Mouse (Mus musculus) heart, embryonic 11.5 days (tissue): ENCODE data around the gene Suclg2. TPM values are rescaled to one million over a fixed set of nuclear protein-coding genes. Genes with fewer than 3 reads are reported as not detected.

Experiments used
- ATAC-seq: fragments of 200-750 bp; cut with Nextera tagmentation; replicated peaks from 2 replicates; pipeline ENCODE4 v1.8.0; 2017; ENCODE audit warnings: moderate library complexity; ENCODE audit not compliant: insufficient number of reproducible peaks, low FRiP score, low TSS enrichment
- H3K27ac ChIP-seq: fragments of 300-500 bp; sonication (generic); 2 replicates; pipeline ENCODE4 v1.5.1; 2014; ENCODE audit warnings: mild to moderate bottlenecking, low read depth, low read length
- H3K27me3 ChIP-seq: fragments of 300-500 bp; sonication (generic); 2 replicates; pipeline ENCODE4 v1.6.1; 2014; ENCODE audit warnings: mild to moderate bottlenecking, low read length, mixed read lengths; ENCODE audit not compliant: control insufficient read depth, insufficient read depth
- H3K36me3 ChIP-seq: fragments of 300-500 bp; sonication (generic); 2 replicates; pipeline ENCODE4 v1.6.1; 2014; ENCODE audit warnings: mild to moderate bottlenecking, low read length, moderate library complexity, mixed read lengths; ENCODE audit not compliant: control insufficient read depth, insufficient read depth
- H3K4me1 ChIP-seq: fragments of 300-500 bp; sonication (generic); 2 replicates; pipeline ENCODE4 v1.6.1; 2014; ENCODE audit warnings: low read length; ENCODE audit not compliant: control insufficient read depth, insufficient read depth
- H3K4me2 ChIP-seq: fragments of 300-500 bp; sonication (generic); 2 replicates; pipeline ENCODE4 v1.6.1; 2014; ENCODE audit warnings: mild to moderate bottlenecking, moderate library complexity
- H3K4me3 ChIP-seq: fragments of 300-500 bp; sonication (generic); 2 replicates; pipeline ENCODE4 v1.5.1; 2014; ENCODE audit warnings: low read depth, low read length
- H3K9ac ChIP-seq: fragments of 300-500 bp; sonication (generic); 2 replicates; pipeline ENCODE4 v1.6.1; 2014; ENCODE audit warnings: mild to moderate bottlenecking, low read depth, low read length, moderate library complexity
- H3K9me3 ChIP-seq: fragments of 300-500 bp; sonication (generic); replicated peaks from 2 replicates; pipeline ENCODE4 v1.6.1; 2016; ENCODE audit warnings: low read length; ENCODE audit not compliant: control insufficient read depth
- WGBS: fragments of 180-500 bp; shearing (Covaris S2); extraction: QIAGEN DNeasy Blood & Tissue Kit; methylation state at CpG from one replicate; pipeline ENCODE4 v1.1.7; 2014; ENCODE audit not compliant: insufficient replicate concordance; 5-methylcytosine and 5-hydroxymethylcytosine counted together
- polyA plus RNA-seq: library from polyadenylated mRNA; unstranded; fragments of >200 nt; fragmentation: Nextera tagmentation; extraction: Ambion mirVana; gene quantifications from 2 replicates; pipeline ENCODE4 v1.2.1, GENCODE M21; 2014

Suclg2 gene
- polyA plus RNA-seq, 1 experiment from 2014 or later: 90.5 TPM

- Histone ChIP-seq H3K9ac (no peak overlapping the region), H3K27ac (no peak overlapping the region), H3K4me1 (peaks cover 12% of the 10 kb centered on the region), H3K9me3 (no peaks in the 10 kb centered on the region), H3K27me3 (no peaks in the 10 kb centered on the region), H3K4me3 (no peak overlapping the region), H3K36me3 (no peaks in the 10 kb centered on the region), H3K4me2 (no peak overlapping the region)
- WGBS: 51% methylated on average over 4 of the region's 4 CpGs
- ATAC-seq: no peak
Measured at GRCm38 (mm10) chr6:95685242-95685641, 33.4 kb downstream of the Suclg2 start.

GRCm38 (mm10) chr6:95679718-95680117 is 38.9 kb downstream of the Suclg2 start:
- Histone ChIP-seq H3K27me3 (no peaks in the 10 kb centered on the region), H3K4me2 (no peak overlapping the region), H3K4me3 (no peak overlapping the region), H3K9me3 (no peaks in the 10 kb centered on the region), H3K27ac (peak overlapping the region; percentile 62; the same call in 1 of the 2 replicates), H3K9ac (no peak overlapping the region), H3K36me3 (no peaks in the 10 kb centered on the region), H3K4me1 (peaks cover 38% of the 10 kb centered on the region)
- 64% methylated on average over 3 of the region's 3 CpGs for WGBS
- no peak for ATAC-seq

- no peaks in the 10 kb centered on the region for H3K9me3 ChIP-seq
- no peaks in the 10 kb centered on the region for H3K27me3 ChIP-seq
- no peak overlapping the region for H3K27ac ChIP-seq
- no peak for ATAC-seq
- H3K36me3 ChIP-seq: no peaks in the 10 kb centered on the region
- 30% methylated on average over 3 of the region's 3 CpGs for WGBS
- H3K4me2 ChIP-seq: no peak overlapping the region
- no peak overlapping the region for H3K9ac ChIP-seq
- H3K4me1 ChIP-seq: peaks cover 42% of the 10 kb centered on the region
- no peak overlapping the region for H3K4me3 ChIP-seq
Measured at GRCm38 (mm10) chr6:95679261-95679660, 39.3 kb downstream of the Suclg2 start.

GRCm38 (mm10) chr6:95676951-95677350 is 41.6 kb downstream of the Suclg2 start:
- H3K4me1 ChIP-seq: peaks cover 34% of the 10 kb centered on the region
- no peaks in the 10 kb centered on the region for H3K9me3 ChIP-seq
- H3K27ac ChIP-seq: no peak overlapping the region
- no peak for ATAC-seq
- no peak overlapping the region for H3K4me3 ChIP-seq
- WGBS: 83% methylated on average over 2 of the region's 2 CpGs
- H3K9ac ChIP-seq: no peak overlapping the region
- no peaks in the 10 kb centered on the region for H3K27me3 ChIP-seq
- no peaks in the 10 kb centered on the region for H3K36me3 ChIP-seq
- H3K4me2 ChIP-seq: no peak overlapping the region

GRCm38 (mm10) chr6:95676439-95676838 is 42.2 kb downstream of the Suclg2 start:
- H3K9ac ChIP-seq: no peak overlapping the region
- H3K36me3 ChIP-seq: no peaks in the 10 kb centered on the region
- H3K4me1 ChIP-seq: peaks cover 34% of the 10 kb centered on the region
- 17% methylated on average over 4 of the region's 4 CpGs for WGBS
- H3K27ac ChIP-seq: no peak overlapping the region
- no peak overlapping the region for H3K4me3 ChIP-seq
- ATAC-seq: no peak
- no peak overlapping the region for H3K4me2 ChIP-seq
- no peaks in the 10 kb centered on the region for H3K27me3 ChIP-seq
- H3K9me3 ChIP-seq: no peaks in the 10 kb centered on the region

- H3K4me3 ChIP-seq: no peak overlapping the region
- no peak for ATAC-seq
- H3K4me1 ChIP-seq: peaks cover 32% of the 10 kb centered on the region
- no peak overlapping the region for H3K27ac ChIP-seq
- no peaks in the 10 kb centered on the region for H3K9me3 ChIP-seq
- 34% methylated on average over 6 of the region's 6 CpGs for WGBS
- H3K4me2 ChIP-seq: no peak overlapping the region
- H3K27me3 ChIP-seq: no peaks in the 10 kb centered on the region
- no peak overlapping the region for H3K9ac ChIP-seq
- H3K36me3 ChIP-seq: no peaks in the 10 kb centered on the region
Measured at GRCm38 (mm10) chr6:95675059-95675705, 43.4 kb downstream of the Suclg2 start.

GRCm38 (mm10) chr6:95674651-95675050 is 43.9 kb downstream of the Suclg2 start:
- no peak overlapping the region for H3K27ac ChIP-seq
- no peak for ATAC-seq
- no peak overlapping the region for H3K9ac ChIP-seq
- 50% methylated on average over 1 of the region's 1 CpGs for WGBS
- H3K36me3 ChIP-seq: no peaks in the 10 kb centered on the region
- H3K4me2 ChIP-seq: no peak overlapping the region
- no peaks in the 10 kb centered on the region for H3K27me3 ChIP-seq
- H3K9me3 ChIP-seq: no peaks in the 10 kb centered on the region
- H3K4me1 ChIP-seq: peaks cover 28% of the 10 kb centered on the region
- H3K4me3 ChIP-seq: no peak overlapping the region

- ATAC-seq: no peak
- Histone ChIP-seq H3K27ac (no peak overlapping the region), H3K36me3 (no peaks in the 10 kb centered on the region), H3K4me3 (no peak overlapping the region), H3K27me3 (no peaks in the 10 kb centered on the region), H3K4me2 (no peak overlapping the region), H3K4me1 (peaks cover under 1% of the 10 kb centered on the region), H3K9ac (no peak overlapping the region), H3K9me3 (no peaks in the 10 kb centered on the region)
- 58% methylated on average over 3 of the region's 3 CpGs for WGBS
Measured at GRCm38 (mm10) chr6:95669335-95669729, 49.3 kb downstream of the Suclg2 start.

- 86% methylated on average over 6 of the region's 6 CpGs for WGBS
- H3K36me3 ChIP-seq: no peaks in the 10 kb centered on the region
- no peak overlapping the region for H3K27ac ChIP-seq
- H3K4me3 ChIP-seq: no peak overlapping the region
- no peak overlapping the region for H3K9ac ChIP-seq
- H3K4me1 ChIP-seq: no peaks in the 10 kb centered on the region
- H3K27me3 ChIP-seq: no peaks in the 10 kb centered on the region
- no peak for ATAC-seq
- H3K4me2 ChIP-seq: no peak overlapping the region
- H3K9me3 ChIP-seq: no peaks in the 10 kb centered on the region
Measured at GRCm38 (mm10) chr6:95668629-95669334, 49.8 kb downstream of the Suclg2 start.
